Mouse (Mus musculus): ENCODE measurements at regions not wholly inside any gene's neighbourhood (a gene's known extent, or its start where the extent isn't known, plus 50 kb on each side); places are given as distances from the start of the nearest gene placed in this dataset.

GRCm38 (mm10) chr15:52483598-52484165, 1401.0 kb upstream of the Gm7489 start:
- TF ChIP-seq CTCF (IDR thresholded peaks at IDR 0.05; ENCODE audit: insufficient read depth, low read depth, low read length) (no peak), POLR2A (IDR thresholded peaks at IDR 0.05; ENCODE audit: insufficient read depth, low read depth, low read length) (no peak)
